Mouse (Mus musculus) spleen, postnatal 10 days (tissue): Measurements from ENCODE around the gene Plcb4.
A peak's percentile ranks its signal among the peaks of the same experiment; 100 is the strongest.
"Not testable (repeated sequence)": the region's sequence is repeated elsewhere in the genome, so short reads cannot be mapped to it uniquely, and the experiment has no call there.

Source experiments
- DNase-seq, 2 experiments: peaks; one replicate each; pipeline ENCODE4 v3.0.0; 2021 to 2022; ENCODE audit warnings: low spot score in 2 of 2

Gene Plcb4

DNA sequence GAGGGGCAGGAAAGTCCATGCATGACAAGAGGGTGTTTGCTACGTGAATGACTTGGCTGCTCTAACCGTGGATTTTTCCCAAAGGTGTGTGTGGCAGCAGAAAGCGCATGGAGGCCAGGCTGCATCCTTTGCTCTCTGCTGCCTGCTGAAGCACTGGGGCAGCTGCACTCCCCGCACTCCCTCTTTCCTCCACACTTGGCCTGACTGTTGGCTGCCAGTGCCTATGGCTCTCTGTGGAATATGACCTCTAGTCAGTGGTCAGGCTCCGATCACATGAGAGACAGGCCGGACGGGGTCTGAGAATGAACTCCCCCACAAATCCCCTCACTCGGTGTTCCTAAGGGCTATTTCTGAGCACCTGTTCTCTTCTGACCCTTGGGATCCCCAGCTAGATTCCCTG, 297.0 kb downstream of the Plcb4 start:
- DNase-seq = no peak

DNA sequence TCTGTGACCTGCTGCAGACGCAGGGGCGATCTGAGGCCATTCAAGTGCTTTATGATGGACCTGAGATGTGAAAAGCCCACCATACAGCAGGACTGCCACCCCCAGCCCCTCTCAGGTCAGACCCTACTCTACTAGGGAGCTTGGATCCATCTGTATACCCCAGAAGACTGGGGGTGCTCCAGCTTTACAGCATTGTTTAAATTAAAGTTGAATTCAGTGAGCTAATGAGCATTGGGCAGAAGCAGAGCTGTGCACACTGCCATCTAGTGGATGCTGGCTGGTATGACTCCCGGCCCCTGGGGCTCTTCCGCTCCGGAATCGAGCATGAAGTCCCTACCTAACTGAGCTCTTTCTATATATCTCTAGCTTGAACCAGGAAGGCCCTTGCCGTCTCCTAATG, 298.9 kb downstream of the Plcb4 start:
- peak; percentile 11 to 55 for DNase-seq

GRCm38 (mm10) chr2:135958453-135958852, 299.6 kb downstream of the Plcb4 start:
- DNase-seq = no peak

DNA sequence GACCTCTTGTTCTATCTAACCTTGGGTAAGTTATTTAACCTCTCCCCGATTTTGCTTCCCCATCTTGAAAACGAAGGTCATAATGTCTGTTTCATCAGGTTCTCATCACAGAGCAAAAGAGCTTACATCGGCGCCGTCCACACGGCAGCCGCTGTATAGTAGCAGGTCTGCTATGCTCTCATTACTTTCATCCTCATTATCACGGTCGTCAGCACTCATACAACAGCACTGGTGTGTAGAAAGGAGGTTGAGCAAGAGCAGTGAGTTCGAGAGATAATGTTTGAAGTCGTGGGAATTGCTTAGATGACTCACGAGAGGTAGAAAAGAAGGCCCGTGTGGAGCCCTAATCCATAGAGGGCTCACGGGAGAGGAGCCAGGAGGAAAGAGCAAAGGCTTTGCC, 304.3 kb downstream of the Plcb4 start:
- no peak for DNase-seq

DNA sequence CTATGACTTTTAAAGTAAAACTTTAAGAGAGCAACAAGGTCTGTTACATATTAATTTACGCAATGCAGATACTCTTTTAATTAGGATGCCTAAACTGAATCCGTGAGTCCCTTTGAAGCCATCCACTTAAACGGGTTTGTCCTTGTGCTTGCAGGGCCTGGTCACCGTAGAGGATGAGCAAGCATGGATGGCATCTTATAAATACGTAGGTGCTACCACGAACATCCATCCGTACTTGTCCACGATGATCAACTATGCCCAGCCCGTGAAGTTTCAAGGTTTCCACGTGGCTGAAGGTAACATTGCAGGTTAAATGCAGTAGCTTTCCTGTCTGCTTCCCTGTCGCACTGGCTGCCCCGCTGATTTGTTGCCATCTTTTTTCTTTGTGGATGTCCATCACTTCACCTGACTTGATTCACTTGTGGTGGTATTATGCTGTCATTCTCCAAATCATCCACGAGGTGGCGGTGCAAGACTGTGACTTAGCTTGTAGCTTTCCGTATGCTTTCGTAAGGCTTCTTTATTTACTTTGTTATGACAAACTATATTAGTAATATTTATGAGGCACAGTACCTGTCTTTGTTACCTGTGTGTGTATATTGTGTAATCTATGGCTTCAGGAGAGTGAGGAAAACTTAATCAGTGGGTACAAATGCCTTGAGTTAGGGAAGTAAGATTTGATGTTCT, 308.2 kb downstream of the Plcb4 start:
- DNase-seq = peak in 1 of 2 experiments; percentile 48

DNA sequence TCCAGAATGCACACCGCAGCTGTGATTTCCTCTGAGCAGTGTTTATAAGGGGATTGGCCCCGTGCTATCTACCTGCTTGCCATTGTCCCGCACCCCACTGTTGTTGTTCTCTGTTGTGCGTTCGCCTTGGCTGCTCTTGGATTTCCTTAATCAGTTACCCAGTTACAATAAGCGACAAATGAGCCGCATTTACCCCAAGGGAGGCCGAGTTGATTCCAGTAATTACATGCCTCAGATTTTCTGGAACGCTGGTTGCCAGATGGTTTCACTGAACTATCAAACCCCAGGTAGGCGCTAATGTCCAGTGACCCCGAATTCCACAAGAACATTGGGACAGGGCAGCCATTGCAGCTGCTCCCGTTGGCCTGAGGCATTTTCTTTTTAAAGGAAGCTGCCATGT, 309.3 kb downstream of the Plcb4 start:
- no peak for DNase-seq

GRCm38 (mm10) chr2:135970902-135971301, 312.1 kb downstream of the Plcb4 start:
- no peak for DNase-seq

- no peak for DNase-seq
Observed at GRCm38 (mm10) chr2:135975978-135976377, 317.2 kb downstream of the Plcb4 start.

DNA sequence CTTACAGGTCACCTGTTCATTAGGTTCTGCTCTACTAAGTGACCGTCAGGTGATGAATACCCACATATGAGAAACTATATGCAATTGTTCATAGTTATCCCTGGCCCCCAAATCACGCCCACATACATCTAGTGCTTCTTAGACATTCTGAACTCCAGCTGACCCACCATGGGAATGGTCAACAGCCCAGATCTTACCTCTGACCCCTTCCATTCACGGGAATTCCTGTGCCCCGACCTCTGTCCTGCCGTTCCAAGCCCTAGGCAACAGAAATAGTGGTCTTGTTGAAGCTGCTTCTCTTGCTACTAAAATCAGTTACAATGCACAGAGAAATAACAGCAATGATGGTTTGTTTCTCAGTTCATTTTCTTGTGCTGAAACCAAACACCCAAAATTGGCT, 320.0 kb downstream of the Plcb4 start:
- DNase-seq = no peak

DNA sequence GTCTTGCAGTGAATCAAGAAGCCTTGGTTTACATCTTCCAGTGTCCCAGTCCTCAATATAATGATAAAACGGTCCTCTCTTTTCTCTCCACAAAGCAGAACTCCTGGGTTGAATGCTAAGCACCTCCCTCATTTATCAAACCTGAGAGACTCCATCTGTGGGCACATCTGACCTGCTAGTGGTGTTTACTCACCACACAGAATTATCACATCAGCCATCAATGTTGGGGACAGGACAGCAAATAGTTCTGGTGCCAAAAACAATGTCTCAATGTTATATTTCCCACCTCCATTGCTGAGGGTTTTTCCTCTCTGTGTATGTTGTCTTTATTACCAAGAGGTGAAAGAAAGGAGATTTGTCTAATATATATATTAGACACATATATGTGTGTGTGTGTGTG, 321.6 kb downstream of the Plcb4 start:
- no peak for DNase-seq

GRCm38 (mm10) chr2:135983972-135984371, 325.2 kb downstream of the Plcb4 start:
- DNase-seq = no peak

DNA sequence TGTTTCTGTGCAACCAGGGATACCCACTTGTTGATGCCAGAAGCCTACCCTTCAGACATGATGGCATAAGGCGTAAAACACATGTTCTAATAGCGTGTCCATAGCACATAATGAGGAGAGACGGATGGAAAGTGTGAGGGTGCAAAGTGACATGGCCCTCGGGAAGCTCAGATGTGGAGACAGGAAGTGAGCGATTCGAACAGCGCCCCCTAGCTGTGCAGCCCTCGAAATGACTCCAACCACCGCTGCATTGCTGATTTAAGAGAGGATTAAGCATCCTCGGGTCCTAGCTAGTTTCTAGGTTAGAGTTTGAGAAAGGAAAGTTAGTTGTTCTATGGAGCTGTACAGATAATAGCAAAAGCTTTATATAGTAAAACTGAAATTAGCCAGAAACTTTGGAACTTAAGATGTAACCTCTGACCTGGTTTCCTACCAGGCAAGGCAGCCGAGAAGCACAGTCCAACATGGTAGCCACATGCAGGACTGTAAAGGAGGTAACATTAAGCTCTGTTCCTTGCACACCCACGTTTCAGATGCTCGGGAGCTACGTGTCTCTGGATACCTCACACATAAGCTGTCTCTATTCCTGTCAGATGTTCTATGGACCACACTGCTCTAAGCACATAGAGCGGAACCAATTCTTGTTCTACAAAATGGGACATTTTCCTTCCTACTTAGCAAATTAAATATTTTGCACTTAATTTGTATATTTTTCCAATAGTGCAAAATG, 326.9 kb downstream of the Plcb4 start:
- no peak for DNase-seq

DNA sequence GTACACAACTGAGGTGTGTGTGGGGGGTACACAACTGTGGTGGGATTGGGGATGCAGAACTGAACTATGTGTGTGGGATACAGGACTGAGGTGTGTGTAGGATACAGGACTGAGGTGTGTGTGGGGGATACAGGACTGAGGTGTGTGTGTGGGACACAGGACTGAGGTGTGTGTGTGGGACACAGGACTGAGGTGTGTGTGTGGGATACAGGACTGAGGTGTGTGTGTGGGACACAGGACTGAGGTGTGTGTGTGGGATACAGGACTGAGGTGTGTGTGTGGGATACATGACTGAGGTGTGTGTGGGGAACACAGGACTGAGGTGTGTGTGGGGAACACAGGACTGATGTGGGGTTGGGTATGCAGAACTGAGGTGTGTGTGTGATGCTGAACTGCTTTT, 329.7 kb downstream of the Plcb4 start:
- DNase-seq = not testable (repeated sequence)

GRCm38 (mm10) chr2:135990686-135991085, 331.9 kb downstream of the Plcb4 start:
- not testable (repeated sequence) for DNase-seq

DNA sequence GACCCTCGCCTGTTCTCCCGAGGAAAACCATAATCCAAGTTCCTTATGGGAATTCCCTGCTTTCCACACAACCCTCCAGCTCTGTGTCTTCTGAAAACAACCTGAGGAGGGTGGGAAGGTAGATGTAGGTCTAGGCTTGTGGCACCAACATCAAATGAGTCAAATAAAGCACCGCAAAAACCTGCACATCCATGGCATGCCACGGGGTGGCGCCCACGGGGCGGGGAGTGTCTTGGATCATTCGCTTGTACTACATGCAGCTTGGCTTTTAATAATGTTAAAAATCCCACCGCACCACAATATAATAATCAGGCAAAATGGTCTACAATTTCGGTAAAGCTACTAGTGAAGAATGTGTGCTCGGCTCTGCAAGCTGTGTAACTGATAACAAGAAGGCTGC, 334.5 kb downstream of the Plcb4 start:
- DNase-seq = no peak

DNA sequence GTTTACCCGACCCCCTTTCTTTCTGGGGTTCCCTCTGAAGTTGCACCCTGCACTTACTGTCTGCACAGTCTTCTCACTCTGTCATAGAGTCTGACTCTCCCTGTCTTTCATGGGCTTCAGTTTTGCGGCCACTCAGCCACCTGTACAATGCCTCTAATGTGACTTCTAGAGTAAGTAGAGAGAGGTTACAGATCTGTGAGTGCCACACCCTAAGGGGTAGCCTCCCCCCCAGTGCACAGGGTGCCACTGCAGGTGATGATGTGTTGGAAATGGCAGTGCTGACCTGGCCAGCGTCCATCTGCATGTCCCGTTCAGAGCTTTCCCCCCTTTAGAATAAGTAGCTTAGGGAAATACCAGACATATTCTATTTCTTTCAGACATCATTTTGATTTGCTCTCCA, 336.4 kb downstream of the Plcb4 start:
- DNase-seq = no peak

DNA sequence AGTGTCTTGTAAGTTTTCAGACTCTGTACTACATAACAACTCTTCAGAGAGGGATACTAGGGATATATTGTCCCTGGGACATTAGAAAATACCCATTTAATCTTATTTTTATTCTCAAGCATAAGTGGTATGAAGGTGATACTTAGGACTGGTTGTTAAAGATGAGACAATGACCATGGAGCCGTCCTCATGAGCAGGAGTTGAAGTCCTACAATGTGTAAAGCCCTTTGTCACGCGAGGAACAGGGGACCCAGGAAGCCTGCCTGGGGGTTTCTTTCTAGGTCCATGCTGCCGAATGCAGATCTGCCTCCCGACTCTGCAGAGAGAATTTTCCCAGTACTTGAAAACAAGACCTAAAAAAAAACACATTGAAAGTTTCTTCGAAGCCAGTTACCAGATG, 338.1 kb downstream of the Plcb4 start:
- no peak for DNase-seq

- DNase-seq = no peak
Observed at GRCm38 (mm10) chr2:135997361-135998150, 338.7 kb downstream of the Plcb4 start.

DNA sequence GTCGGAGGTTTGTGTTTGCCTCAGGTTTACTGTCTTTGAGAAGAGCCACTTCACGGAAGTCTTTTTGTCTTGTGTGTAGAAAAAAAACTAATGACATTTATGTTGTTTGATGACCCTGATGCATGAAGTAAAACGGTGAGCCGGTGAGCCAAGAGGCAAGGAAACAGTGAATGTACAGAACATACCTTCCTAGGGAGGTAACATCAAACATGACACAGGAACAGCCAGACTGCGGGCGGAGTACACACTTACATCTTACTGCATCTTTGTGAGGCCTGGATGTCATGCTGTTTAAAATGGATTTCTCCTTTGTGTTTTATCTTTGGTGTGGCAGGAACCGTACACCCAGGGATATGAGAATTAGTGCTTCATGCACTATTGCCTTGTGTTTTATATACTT, 340.1 kb downstream of the Plcb4 start:
- no peak for DNase-seq

DNA sequence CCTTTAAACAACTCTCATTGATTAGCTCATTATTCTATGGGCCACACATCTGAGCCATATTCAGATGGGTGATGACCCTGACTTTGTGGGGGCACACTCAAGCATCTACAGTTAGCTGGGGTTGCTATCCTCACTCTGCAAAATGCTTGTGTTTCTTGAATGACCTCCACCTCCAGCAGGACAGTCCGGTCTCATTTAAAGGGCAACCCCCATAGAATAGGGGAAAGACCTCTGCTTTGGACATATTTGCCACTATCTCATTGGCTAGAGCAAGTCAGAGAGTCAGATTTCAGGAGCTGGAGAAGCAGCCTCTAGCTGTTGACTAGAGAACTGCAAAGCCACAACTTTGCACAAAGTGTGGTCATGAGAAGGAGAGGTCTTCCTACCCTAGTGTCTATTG, 340.6 kb downstream of the Plcb4 start:
- DNase-seq = no peak

- DNase-seq = no peak
Observed at GRCm38 (mm10) chr2:136000933-136001332, 342.1 kb downstream of the Plcb4 start.

DNA sequence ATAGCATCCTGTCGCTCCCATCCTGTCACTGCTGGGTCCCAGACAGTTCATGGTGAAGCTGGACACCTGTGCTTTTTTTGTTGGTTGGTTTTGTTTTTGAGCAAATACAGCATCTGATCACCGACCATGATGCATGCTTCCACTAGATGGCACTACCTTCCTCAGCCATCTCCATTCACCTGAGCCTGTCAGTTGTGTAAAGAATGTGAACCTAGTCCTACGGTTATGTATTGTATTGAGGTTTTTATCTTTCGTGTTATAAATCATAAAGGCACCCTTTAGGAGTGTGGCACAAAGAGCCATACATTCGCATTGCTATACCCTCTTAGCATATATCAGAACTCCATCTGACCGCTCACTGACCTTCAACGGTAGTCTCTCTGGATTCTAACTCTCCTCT, 343.3 kb downstream of the Plcb4 start:
- DNase-seq = no peak

DNA sequence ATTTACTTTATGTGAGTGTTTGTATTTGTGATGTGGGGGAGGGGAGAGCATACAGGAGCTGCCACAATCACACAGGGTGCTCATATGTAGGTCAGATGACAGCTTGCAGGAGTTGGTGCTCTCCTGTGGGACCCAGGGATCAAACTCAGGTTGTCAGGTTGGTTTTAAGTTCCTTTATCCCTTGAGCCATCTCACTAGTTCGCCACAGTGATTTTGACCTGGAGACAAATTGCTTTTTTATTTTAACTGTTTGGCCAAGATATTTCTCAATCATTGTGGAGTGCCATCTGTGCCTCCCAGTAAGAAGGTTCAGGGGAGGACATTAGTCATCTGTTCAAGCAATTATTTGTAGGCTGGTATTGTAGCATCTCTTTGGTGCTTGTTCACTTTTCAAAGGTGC, 345.0 kb downstream of the Plcb4 start:
- DNase-seq = no peak
